Mouse (Mus musculus): ENCODE results near the gene Coa6. TPM values are rescaled to one million over a fixed set of nuclear protein-coding genes. Genes with fewer than 3 reads are reported as not detected.

Gene Coa6
- polyA plus RNA-seq (2015; fragmentation: Nextera tagmentation; extraction: Ambion mirVana) = 138 and 243 TPM in 2 replicates

DNA sequence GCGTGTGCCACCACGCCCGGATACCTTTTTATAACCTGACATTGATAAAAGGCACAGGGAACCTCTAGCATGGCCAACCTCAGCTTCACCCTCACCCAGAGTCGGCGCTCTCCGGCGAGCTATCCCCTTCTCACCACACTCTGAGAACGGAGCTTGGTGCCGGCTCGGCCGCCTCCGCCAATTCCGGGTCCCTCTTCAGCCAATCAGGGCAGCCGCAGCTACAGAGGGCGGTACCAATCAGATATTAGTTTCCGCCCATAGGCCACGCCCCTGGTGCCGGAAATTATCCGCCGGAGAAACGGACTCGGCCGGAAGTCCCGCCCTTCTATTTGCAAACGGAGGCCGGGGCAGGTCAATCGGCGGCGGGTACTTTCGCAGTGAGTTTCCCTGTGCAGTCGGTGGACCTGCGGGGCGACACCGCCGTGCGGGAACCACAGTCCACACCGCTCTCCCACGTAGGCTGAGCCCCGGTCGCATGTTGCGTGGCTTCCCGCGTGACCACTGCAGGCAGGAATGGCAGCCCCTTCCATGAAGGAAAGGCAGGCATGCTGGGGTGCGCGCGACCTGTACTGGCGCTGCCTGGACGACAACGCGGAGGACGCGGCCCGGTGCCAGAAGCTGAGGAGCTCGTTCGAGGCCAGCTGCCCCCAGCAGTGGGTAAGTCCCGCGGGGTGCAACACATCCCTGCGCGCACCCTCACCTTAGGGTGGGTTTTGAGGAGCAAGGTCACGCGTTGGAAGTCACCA lies at the start of gene Coa6:
TSS of gene Coa6 (plus strand) at position 342 of the 746 bp plus-strand sequence.

GRCm38 (mm10) chr8:126474299-126475187 lies 52.2 kb downstream of the Coa6 start, which contains the start of gene Tarbp1:
Gene Tarbp1, minus strand, starts transcription at chr8:126475065.

Other genes with a start within 250 kb of the Coa6 start
- gene Slc35f3, start 124.0 kb upstream of the Coa6 start, polyA plus RNA-seq (2015; fragmentation: Nextera tagmentation; extraction: Ambion mirVana) = 0.71 and 0.84 TPM in 2 replicates
- 1.2 and 1.8 TPM in 2 replicates for gene Tarbp1, start 52.5 kb downstream of the Coa6 start, polyA plus RNA-seq (2015; fragmentation: Nextera tagmentation; extraction: Ambion mirVana)
- gene Irf2bp2, start 171.5 kb downstream of the Coa6 start, polyA plus RNA-seq (2015; fragmentation: Nextera tagmentation; extraction: Ambion mirVana) = 8.6 and 11.3 TPM in 2 replicates